Mouse (Mus musculus): ENCODE data around the gene Kif26a. TPM values are rescaled to one million over a fixed set of nuclear protein-coding genes. Genes with fewer than 3 reads are reported as not detected.

Gene Kif26a
- polyA plus RNA-seq, 1 experiment from 2014 or later = 4.4 TPM

DNA sequence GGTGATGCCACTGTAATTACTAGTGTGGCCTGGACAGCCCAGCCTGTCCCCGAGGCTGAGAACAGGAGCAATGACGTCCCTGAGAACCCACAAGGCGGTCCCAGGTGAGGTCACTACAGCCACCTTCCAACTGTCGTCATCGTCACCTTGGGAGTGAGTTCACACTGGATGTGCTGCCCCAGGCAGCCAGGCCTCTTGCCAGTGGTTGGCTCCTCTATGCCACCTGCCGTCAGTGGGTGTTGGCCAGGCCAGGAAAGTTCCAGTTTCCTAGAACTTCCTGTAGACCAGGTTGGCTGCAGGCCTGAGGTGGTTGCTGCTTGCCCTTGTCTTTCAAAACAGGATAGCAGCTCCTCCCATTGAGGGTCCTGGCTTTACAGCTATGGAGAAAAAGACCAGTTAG, 40.9 kb downstream of the Kif26a start:
- H3K27ac ChIP-seq (ENCODE audit: low read depth, low read length) = no peak overlapping the region
- no peaks in the 10 kb centered on the region for H3K9me3 ChIP-seq (ENCODE audit: control insufficient read depth, low read length)
- H3K9ac ChIP-seq (replicated peaks; ENCODE audit: low read depth, low read length) = no peak overlapping the region
- H3K36me3 ChIP-seq (ENCODE audit: control insufficient read depth, insufficient read depth, low read length) = no peaks in the 10 kb centered on the region
- ATAC-seq (ENCODE audit: low read depth) = no peak
- WGBS = 87% methylated on average over 6 of the region's 6 CpGs
- no peaks in the 10 kb centered on the region for H3K27me3 ChIP-seq (ENCODE audit: control insufficient read depth, insufficient read depth, low read length)
- no peak overlapping the region for H3K4me3 ChIP-seq (ENCODE audit: low read depth, low read length)
- H3K4me2 ChIP-seq (ENCODE audit: low read depth, low read length) = no peak overlapping the region
- no peaks in the 10 kb centered on the region for H3K4me1 ChIP-seq (ENCODE audit: control insufficient read depth, insufficient read depth, low read length)

DNA sequence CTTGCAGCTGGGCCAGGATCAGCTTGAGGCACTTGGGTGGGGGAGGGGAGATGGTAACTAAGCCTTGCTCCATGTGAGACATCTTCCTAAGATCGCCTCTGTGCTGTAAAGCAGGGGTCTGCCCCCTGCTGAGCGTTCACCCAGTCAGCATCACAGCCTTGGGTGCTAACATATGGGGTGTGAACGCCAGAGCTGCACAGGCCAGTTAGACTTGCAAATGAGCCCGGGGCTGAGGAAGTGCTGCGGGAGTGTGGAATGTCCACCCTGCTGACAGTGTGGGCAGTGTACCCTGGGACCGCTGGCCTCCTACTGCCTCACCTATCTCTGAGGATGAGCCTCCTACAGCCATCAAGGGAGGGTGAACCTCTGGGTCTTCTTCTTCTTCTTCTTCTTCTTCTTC, 45.7 kb downstream of the Kif26a start:
- Histone ChIP-seq H3K27me3 (ENCODE audit: control insufficient read depth, insufficient read depth, low read length) (no peaks in the 10 kb centered on the region), H3K9me3 (ENCODE audit: control insufficient read depth, low read length) (no peaks in the 10 kb centered on the region), H3K27ac (ENCODE audit: low read depth, low read length) (no peak overlapping the region), H3K36me3 (ENCODE audit: control insufficient read depth, insufficient read depth, low read length) (no peaks in the 10 kb centered on the region), H3K4me2 (ENCODE audit: low read depth, low read length) (no peak overlapping the region), H3K4me3 (ENCODE audit: low read depth, low read length) (no peak overlapping the region), H3K4me1 (ENCODE audit: control insufficient read depth, insufficient read depth, low read length) (peaks cover 14% of the 10 kb centered on the region; the same call in 1 of the 2 replicates), H3K9ac (replicated peaks; ENCODE audit: low read depth, low read length) (no peak overlapping the region)
- ATAC-seq (ENCODE audit: low read depth) = no peak
- WGBS = 49% methylated on average over 6 of the region's 6 CpGs

DNA sequence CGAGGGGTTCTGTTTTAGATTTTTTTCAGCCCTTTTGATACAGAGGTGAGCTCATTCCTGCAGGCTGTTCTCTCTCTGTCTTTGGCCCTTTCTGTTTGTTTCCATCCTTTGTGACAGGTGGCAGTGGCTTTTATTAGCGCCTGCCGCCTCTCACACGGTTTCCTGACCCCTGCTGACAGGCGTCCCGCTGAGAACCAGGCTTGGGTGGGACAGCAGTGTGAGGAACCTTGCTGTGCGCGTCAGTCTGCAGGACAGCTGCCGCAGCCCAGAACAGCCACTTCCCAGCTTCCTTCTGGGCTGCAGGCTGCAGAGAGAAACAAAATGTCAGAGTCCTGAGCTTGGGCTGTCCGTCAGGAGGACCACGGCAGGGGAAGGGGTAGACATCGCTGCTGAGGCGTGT, 49.0 kb downstream of the Kif26a start:
- no peak overlapping the region for H3K4me3 ChIP-seq (ENCODE audit: low read depth, low read length)
- H3K9ac ChIP-seq (replicated peaks; ENCODE audit: low read depth, low read length) = no peak overlapping the region
- H3K9me3 ChIP-seq (ENCODE audit: control insufficient read depth, low read length) = no peaks in the 10 kb centered on the region
- H3K36me3 ChIP-seq (ENCODE audit: control insufficient read depth, insufficient read depth, low read length) = no peaks in the 10 kb centered on the region
- peaks cover 14% of the 10 kb centered on the region; the same call in 1 of the 2 replicates for H3K4me1 ChIP-seq (ENCODE audit: control insufficient read depth, insufficient read depth, low read length)
- peak overlapping the region; percentile 3; the same call in 1 of the 2 replicates for H3K4me2 ChIP-seq (ENCODE audit: low read depth, low read length)
- 6% methylated on average over 13 of the region's 13 CpGs for WGBS
- peaks cover 4% of the 10 kb centered on the region for H3K27me3 ChIP-seq (ENCODE audit: control insufficient read depth, insufficient read depth, low read length)
- ATAC-seq (ENCODE audit: low read depth) = no peak
- H3K27ac ChIP-seq (ENCODE audit: low read depth, low read length) = no peak overlapping the region

DNA sequence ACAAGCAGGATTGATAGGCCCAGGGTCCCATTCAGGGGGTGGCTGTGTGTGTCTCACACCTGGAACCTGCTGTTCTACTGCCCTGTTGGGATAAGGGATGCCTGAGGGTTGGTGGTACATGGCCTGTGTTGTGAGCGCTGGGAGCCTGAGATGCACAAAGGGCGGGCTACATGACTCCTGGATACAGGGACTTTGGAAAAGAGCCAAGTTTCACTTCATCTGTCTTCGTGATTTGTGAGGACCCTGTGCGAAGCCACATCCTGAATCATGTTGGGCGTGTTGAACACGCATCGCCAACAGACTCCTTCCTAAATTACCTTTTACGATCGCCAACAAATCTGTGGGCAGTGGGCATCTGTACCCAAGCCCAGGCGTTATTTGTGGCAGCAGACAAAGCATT, 50.6 kb downstream of the Kif26a start:
- Histone ChIP-seq H3K4me1 (ENCODE audit: control insufficient read depth, insufficient read depth, low read length) (peaks cover 14% of the 10 kb centered on the region; the same call in 1 of the 2 replicates), H3K4me2 (ENCODE audit: low read depth, low read length) (no peak overlapping the region), H3K9ac (replicated peaks; ENCODE audit: low read depth, low read length) (no peak overlapping the region), H3K4me3 (ENCODE audit: low read depth, low read length) (no peak overlapping the region), H3K27ac (ENCODE audit: low read depth, low read length) (no peak overlapping the region), H3K9me3 (ENCODE audit: control insufficient read depth, low read length) (no peaks in the 10 kb centered on the region), H3K36me3 (ENCODE audit: control insufficient read depth, insufficient read depth, low read length) (no peaks in the 10 kb centered on the region), H3K27me3 (ENCODE audit: control insufficient read depth, insufficient read depth, low read length) (peaks cover 4% of the 10 kb centered on the region)
- peak; percentile 72; the same call in 1 of the 2 replicates for ATAC-seq (ENCODE audit: low read depth)
- WGBS = 22% methylated on average over 10 of the region's 10 CpGs

DNA sequence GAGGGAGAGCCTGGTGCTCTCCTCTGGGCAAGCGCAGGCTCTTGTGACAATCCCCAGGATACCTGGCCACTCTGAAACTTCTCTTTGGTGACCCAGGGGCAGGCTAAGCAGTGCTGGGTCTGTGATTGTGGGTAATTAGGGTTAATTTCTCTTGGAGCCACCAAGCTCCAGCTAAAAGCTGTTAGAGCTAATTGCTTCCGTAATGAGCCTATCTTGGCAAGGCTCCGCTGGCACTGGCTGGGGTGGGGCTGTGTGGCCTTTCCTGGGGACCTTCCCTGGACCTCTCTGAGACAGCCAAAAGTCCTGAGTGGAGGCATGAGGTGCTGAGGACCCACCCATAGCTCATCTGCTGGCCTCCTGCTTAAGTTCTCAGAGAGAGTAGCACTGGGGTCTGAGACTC, 53.4 kb downstream of the Kif26a start:
- Histone ChIP-seq H3K4me2 (ENCODE audit: low read depth, low read length) (no peak overlapping the region), H3K9me3 (ENCODE audit: control insufficient read depth, low read length) (no peaks in the 10 kb centered on the region), H3K4me3 (ENCODE audit: low read depth, low read length) (no peak overlapping the region), H3K27me3 (ENCODE audit: control insufficient read depth, insufficient read depth, low read length) (peaks cover 4% of the 10 kb centered on the region), H3K27ac (ENCODE audit: low read depth, low read length) (no peak overlapping the region), H3K36me3 (ENCODE audit: control insufficient read depth, insufficient read depth, low read length) (no peaks in the 10 kb centered on the region), H3K9ac (replicated peaks; ENCODE audit: low read depth, low read length) (no peak overlapping the region), H3K4me1 (ENCODE audit: control insufficient read depth, insufficient read depth, low read length) (peaks cover 14% of the 10 kb centered on the region; the same call in 1 of the 2 replicates)
- WGBS = 32% methylated on average over 3 of the region's 3 CpGs
- ATAC-seq (ENCODE audit: low read depth) = no peak

DNA sequence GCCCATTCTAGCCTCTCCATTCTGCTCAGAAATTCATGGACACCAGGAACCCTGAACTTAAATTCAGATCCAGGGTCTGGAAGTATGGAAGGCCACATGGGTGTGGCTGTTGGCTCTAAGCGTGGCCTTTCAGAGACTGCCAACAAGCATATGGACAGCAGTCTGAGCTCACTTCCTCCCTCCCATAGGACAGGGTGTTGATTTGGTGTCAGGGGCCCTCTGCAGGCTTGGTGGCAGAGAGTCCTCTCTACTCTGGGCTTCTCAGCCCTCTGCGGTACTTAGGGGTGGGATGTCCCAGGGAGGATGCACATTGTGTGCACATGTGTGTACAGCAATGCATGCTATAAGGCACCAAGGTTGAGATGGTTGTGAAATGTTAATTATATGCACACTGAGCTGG, 54.0 kb downstream of the Kif26a start:
- 74% methylated on average over 2 of the region's 2 CpGs for WGBS
- Histone ChIP-seq H3K9me3 (ENCODE audit: control insufficient read depth, low read length) (no peaks in the 10 kb centered on the region), H3K27ac (ENCODE audit: low read depth, low read length) (no peak overlapping the region), H3K9ac (replicated peaks; ENCODE audit: low read depth, low read length) (no peak overlapping the region), H3K4me3 (ENCODE audit: low read depth, low read length) (no peak overlapping the region), H3K4me1 (ENCODE audit: control insufficient read depth, insufficient read depth, low read length) (peaks cover 10% of the 10 kb centered on the region; the same call in 1 of the 2 replicates), H3K36me3 (ENCODE audit: control insufficient read depth, insufficient read depth, low read length) (no peaks in the 10 kb centered on the region), H3K4me2 (ENCODE audit: low read depth, low read length) (no peak overlapping the region), H3K27me3 (ENCODE audit: control insufficient read depth, insufficient read depth, low read length) (peaks cover 4% of the 10 kb centered on the region)
- no peak for ATAC-seq (ENCODE audit: low read depth)

DNA sequence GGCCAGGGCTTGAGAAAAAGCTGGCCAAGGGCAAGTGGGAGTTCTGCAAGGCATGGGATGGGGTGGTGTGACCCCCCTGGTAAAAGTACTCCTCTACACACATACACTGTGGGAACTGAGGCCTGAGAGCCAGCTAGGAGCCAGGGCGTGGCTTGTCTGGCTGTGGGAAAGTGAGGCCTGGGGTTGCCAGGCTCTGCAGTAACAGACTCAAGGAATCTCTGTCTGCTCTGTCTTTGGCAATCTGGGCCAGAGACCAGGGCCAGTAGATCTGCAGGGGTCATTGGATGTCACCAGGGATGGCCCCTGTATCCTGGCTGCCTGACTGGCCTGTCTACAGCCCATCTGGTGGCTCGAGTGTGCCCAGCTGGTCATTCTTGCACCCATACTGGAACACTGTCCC, 61.2 kb downstream of the Kif26a start:
- no peak overlapping the region for H3K4me3 ChIP-seq (ENCODE audit: low read depth, low read length)
- H3K27me3 ChIP-seq (ENCODE audit: control insufficient read depth, insufficient read depth, low read length) = no peaks in the 10 kb centered on the region; the same call in 1 of the 2 replicates
- ATAC-seq (ENCODE audit: low read depth) = peak; percentile 22; the same call in 1 of the 2 replicates
- H3K36me3 ChIP-seq (ENCODE audit: control insufficient read depth, insufficient read depth, low read length) = no peaks in the 10 kb centered on the region
- H3K9me3 ChIP-seq (ENCODE audit: control insufficient read depth, low read length) = no peaks in the 10 kb centered on the region
- no peak overlapping the region for H3K4me2 ChIP-seq (ENCODE audit: low read depth, low read length)
- 70% methylated on average over 2 of the region's 2 CpGs for WGBS
- H3K4me1 ChIP-seq (ENCODE audit: control insufficient read depth, insufficient read depth, low read length) = no peaks in the 10 kb centered on the region
- no peak overlapping the region for H3K9ac ChIP-seq (replicated peaks; ENCODE audit: low read depth, low read length)
- no peak overlapping the region; the same call in 1 of the 2 replicates for H3K27ac ChIP-seq (ENCODE audit: low read depth, low read length)

DNA sequence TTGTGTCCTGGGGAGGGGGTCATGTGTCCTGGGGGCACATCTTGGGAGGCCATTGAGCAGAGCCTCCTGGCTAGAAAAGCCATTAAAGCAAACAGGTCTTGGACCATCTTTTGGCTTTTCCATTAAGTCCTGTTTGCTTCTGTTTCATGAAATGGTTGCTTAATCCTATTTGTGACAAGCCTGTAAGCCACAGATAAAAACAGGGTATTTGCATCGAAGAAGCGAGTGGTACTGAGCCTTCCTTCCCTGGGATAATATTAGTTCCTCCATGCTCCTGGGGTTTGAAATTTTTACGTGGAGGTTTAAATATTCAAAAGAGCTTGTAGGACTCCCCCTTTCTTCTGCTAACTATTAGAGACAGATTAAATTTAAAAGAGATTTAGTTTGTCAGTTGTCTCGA, 61.7 kb downstream of the Kif26a start:
- ATAC-seq (ENCODE audit: low read depth) = no peak
- Histone ChIP-seq H3K9me3 (ENCODE audit: control insufficient read depth, low read length) (no peaks in the 10 kb centered on the region), H3K4me2 (ENCODE audit: low read depth, low read length) (no peak overlapping the region), H3K9ac (replicated peaks; ENCODE audit: low read depth, low read length) (no peak overlapping the region), H3K36me3 (ENCODE audit: control insufficient read depth, insufficient read depth, low read length) (no peaks in the 10 kb centered on the region), H3K4me3 (ENCODE audit: low read depth, low read length) (no peak overlapping the region), H3K27me3 (ENCODE audit: control insufficient read depth, insufficient read depth, low read length) (no peaks in the 10 kb centered on the region), H3K27ac (ENCODE audit: low read depth, low read length) (no peak overlapping the region), H3K4me1 (ENCODE audit: control insufficient read depth, insufficient read depth, low read length) (no peaks in the 10 kb centered on the region)
- 63% methylated on average over 4 of the region's 4 CpGs for WGBS

DNA sequence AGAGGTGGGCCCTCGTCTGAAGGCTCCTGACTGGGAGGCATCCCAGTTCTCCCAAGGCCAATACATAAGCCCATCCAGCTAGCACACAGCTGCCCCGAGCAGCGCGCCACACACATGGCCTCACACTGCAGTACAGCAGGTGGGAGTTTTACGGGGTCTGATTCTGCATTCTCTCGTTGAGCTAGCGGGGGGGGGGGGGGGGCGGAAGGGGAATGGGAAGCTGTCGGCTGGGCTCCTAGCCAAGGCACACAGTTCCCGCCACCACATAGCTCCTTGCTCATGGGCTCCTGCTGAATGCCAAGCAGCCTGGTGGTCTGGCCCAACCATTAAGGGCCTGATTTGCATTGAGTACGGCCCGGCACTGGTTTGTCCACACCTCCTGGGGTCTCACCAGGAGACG, 64.6 kb downstream of the Kif26a start:
- peak; percentile 69; the same call in 1 of the 2 replicates for ATAC-seq (ENCODE audit: low read depth)
- 12% methylated on average over 11 of the region's 13 CpGs for WGBS
- no peak overlapping the region for H3K4me2 ChIP-seq (ENCODE audit: low read depth, low read length)
- no peak overlapping the region for H3K9ac ChIP-seq (replicated peaks; ENCODE audit: low read depth, low read length)
- peaks cover 4% of the 10 kb centered on the region for H3K4me1 ChIP-seq (ENCODE audit: control insufficient read depth, insufficient read depth, low read length)
- no peaks in the 10 kb centered on the region for H3K9me3 ChIP-seq (ENCODE audit: control insufficient read depth, low read length)
- no peaks in the 10 kb centered on the region for H3K36me3 ChIP-seq (ENCODE audit: control insufficient read depth, insufficient read depth, low read length)
- H3K4me3 ChIP-seq (ENCODE audit: low read depth, low read length) = no peak overlapping the region
- H3K27ac ChIP-seq (ENCODE audit: low read depth, low read length) = no peak overlapping the region
- no peaks in the 10 kb centered on the region for H3K27me3 ChIP-seq (ENCODE audit: control insufficient read depth, insufficient read depth, low read length)
